Mouse (Mus musculus) heart, embryonic 11.5 days (tissue): ENCODE data around the gene Tmprss12. TPM values are rescaled to one million over a fixed set of nuclear protein-coding genes. Genes with fewer than 3 reads are reported as not detected.
"Not testable (repeated sequence)": the region's sequence is repeated elsewhere in the genome, so short reads cannot be mapped to it uniquely, and the experiment has no call there.

Experiments used
- ATAC-seq: fragments of 200-750 bp; cut with Nextera tagmentation; replicated peaks from 2 replicates; pipeline ENCODE4 v1.8.0; 2017; ENCODE audit warnings: moderate library complexity; ENCODE audit not compliant: insufficient number of reproducible peaks, low FRiP score, low TSS enrichment
- H3K27ac ChIP-seq: fragments of 300-500 bp; sonication (generic); 2 replicates; pipeline ENCODE4 v1.5.1; 2014; ENCODE audit warnings: mild to moderate bottlenecking, low read depth, low read length
- H3K27me3 ChIP-seq: fragments of 300-500 bp; sonication (generic); 2 replicates; pipeline ENCODE4 v1.6.1; 2014; ENCODE audit warnings: mild to moderate bottlenecking, low read length, mixed read lengths; ENCODE audit not compliant: control insufficient read depth, insufficient read depth
- H3K36me3 ChIP-seq: fragments of 300-500 bp; sonication (generic); 2 replicates; pipeline ENCODE4 v1.6.1; 2014; ENCODE audit warnings: mild to moderate bottlenecking, low read length, moderate library complexity, mixed read lengths; ENCODE audit not compliant: control insufficient read depth, insufficient read depth
- H3K4me1 ChIP-seq: fragments of 300-500 bp; sonication (generic); 2 replicates; pipeline ENCODE4 v1.6.1; 2014; ENCODE audit warnings: low read length; ENCODE audit not compliant: control insufficient read depth, insufficient read depth
- H3K4me2 ChIP-seq: fragments of 300-500 bp; sonication (generic); 2 replicates; pipeline ENCODE4 v1.6.1; 2014; ENCODE audit warnings: mild to moderate bottlenecking, moderate library complexity
- H3K4me3 ChIP-seq: fragments of 300-500 bp; sonication (generic); 2 replicates; pipeline ENCODE4 v1.5.1; 2014; ENCODE audit warnings: low read depth, low read length
- H3K9ac ChIP-seq: fragments of 300-500 bp; sonication (generic); 2 replicates; pipeline ENCODE4 v1.6.1; 2014; ENCODE audit warnings: mild to moderate bottlenecking, low read depth, low read length, moderate library complexity
- H3K9me3 ChIP-seq: fragments of 300-500 bp; sonication (generic); replicated peaks from 2 replicates; pipeline ENCODE4 v1.6.1; 2016; ENCODE audit warnings: low read length; ENCODE audit not compliant: control insufficient read depth
- WGBS: fragments of 180-500 bp; shearing (Covaris S2); extraction: QIAGEN DNeasy Blood & Tissue Kit; methylation state at CpG from one replicate; pipeline ENCODE4 v1.1.7; 2014; ENCODE audit not compliant: insufficient replicate concordance; 5-methylcytosine and 5-hydroxymethylcytosine counted together
- polyA plus RNA-seq: library from polyadenylated mRNA; unstranded; fragments of >200 nt; fragmentation: Nextera tagmentation; extraction: Ambion mirVana; gene quantifications from 2 replicates; pipeline ENCODE4 v1.2.1, GENCODE M21; 2014

Tmprss12 gene
- polyA plus RNA-seq, 1 experiment from 2014 or later, result not detected

GRCm38 (mm10) chr15:100328089-100328488 is 47.5 kb downstream of the Tmprss12 start:
- H3K4me3 ChIP-seq, H3K27me3 ChIP-seq, H3K4me2 ChIP-seq, H3K36me3 ChIP-seq, H3K4me1 ChIP-seq, ATAC-seq, H3K9me3 ChIP-seq, H3K27ac ChIP-seq, H3K9ac ChIP-seq: not testable (repeated sequence)
- WGBS, result 58% methylated on average over 3 of the region's 4 CpGs

DNA sequence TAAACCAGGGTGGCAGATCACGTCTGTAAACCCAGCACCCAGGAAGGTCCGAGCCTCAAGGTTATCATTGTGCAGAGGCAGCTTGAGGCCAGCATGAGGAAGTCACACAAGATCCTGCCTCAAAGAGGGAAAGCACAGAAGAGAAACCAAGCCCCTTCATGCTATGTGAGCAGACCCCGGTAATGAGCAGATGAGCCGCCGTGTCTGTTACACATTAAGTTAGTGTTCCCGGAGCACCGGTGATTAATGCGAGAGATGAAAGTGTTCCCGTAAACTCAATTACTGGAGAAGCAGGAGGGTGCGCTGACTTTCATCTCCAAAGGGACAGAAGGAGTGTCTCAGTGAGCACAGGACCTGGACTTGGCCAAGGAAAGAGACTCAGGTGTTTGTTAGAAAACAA is 48.7 kb downstream of the Tmprss12 start:
- H3K36me3 ChIP-seq, result not testable (repeated sequence)
- 82% methylated on average over 10 of the region's 10 CpGs for WGBS

DNA sequence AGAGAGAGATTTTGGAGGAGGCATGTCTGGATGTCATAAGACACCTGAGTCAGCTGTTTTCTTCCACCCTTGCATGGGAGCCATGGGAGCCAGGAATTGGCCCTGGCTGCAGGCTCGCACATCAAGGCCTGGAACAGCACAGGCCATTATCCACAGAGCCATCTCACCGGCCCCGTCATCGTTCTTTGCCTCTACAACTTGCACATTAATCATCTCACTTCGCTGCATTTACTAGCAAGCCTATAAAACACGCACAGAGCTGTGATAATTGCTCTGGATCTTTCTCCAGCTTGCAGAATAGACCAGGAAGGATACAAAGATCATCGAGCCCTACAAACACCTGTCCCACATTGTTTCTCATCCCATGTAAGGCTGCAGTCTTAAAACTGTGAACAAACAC is 50.1 kb downstream of the Tmprss12 start:
- Histone ChIP-seq H3K9ac (no peak overlapping the region), H3K36me3 (no peaks in the 10 kb centered on the region), H3K9me3 (no peaks in the 10 kb centered on the region), H3K4me1 (no peaks in the 10 kb centered on the region), H3K4me2 (no peak overlapping the region), H3K4me3 (no peak overlapping the region), H3K27ac (no peak overlapping the region), H3K27me3 (no peaks in the 10 kb centered on the region)
- no peak for ATAC-seq
- 86% methylated on average over 7 of the region's 7 CpGs for WGBS

More for the DNA sequence above, 48.7 kb downstream of the Tmprss12 start:
- not testable (repeated sequence) for H3K27ac ChIP-seq, H3K27me3 ChIP-seq, H3K9ac ChIP-seq, H3K4me3 ChIP-seq, H3K9me3 ChIP-seq, H3K4me2 ChIP-seq, ATAC-seq, H3K4me1 ChIP-seq

DNA sequence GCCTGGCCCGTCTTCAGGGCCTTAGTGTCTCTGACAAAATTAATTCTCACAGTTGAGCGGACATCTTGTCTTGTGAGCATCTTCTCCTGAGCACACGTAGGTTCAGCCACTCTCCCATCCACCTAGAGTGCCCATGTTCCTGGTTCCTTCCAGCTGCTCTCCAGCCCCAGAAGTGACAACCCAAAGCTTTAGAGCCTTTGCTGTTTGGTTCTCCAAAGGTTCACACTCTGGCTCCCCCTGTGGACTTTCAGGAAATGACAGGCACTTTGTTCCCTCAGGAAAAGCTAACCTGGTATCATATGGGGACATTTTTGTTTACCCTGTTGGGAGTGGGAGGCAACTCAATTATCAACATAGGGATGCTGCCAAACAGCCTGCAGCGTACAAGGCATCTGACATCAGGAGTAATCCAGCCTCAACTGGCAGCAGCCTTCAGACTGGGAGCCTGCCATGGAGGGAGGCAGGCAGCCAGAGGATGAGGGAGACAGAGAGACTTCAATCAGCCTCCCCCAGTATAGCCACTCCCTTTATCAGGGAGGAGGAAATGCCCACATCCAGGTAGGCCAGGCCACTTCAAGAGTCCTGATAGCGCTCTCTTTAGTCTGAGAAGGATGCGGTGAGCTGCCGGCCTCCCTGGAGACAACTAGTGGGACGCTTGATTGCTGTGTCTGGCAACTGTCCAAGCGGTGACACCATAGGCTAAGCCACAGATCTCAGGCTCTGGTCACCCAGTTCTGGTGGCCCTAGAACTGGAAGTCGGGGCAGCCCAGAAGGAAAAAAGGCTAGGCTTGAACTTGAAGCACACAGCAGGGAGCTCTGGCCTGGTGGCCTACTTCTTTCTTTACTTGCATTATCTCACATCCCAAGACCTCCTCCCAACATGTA is 51.7 kb downstream of the Tmprss12 start:
- not testable (repeated sequence) for ATAC-seq, H3K36me3 ChIP-seq, H3K27ac ChIP-seq, H3K4me1 ChIP-seq, H3K27me3 ChIP-seq, H3K9me3 ChIP-seq, H3K4me3 ChIP-seq, H3K4me2 ChIP-seq, H3K9ac ChIP-seq
- 18% methylated on average over 1 of the region's 10 CpGs for WGBS

- no peak for ATAC-seq
- Histone ChIP-seq H3K4me2 (no peak within 1 kb of the TSS), H3K4me1 (no peaks in the 10 kb centered on the region), H3K9me3 (no peaks in the 10 kb centered on the region), H3K4me3 (no peak within 1 kb of the TSS), H3K36me3 (no peaks in the 10 kb centered on the region), H3K27me3 (no peaks in the 10 kb centered on the region), H3K27ac (no peak within 1 kb of the TSS), H3K9ac (no peak within 1 kb of the TSS)
- 81% methylated on average over 10 of the region's 10 CpGs for WGBS
Measured at GRCm38 (mm10) chr15:100334629-100335028, 54.0 kb downstream of the Tmprss12 start, which contains the start of gene Mettl7a3. TSS of gene Mettl7a3 (plus strand) at chr15:100334929.

DNA sequence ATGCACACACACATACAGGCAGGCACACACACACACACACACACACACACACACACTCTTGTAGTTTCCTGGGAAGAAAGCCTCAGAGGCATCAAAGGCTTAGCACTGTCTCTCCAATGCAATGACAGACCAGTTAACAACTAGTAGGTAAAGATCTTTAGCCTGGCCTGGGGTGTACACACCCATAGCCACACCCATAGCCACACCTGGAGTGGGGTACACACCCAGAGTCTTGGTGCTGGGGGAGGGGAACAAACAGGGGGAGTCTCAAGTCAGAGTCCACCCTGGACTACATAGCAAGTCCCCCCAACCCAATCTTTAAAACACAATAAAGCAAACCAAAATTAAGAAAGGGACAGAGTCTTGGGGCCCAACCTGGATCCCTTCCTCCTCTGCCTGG is 56.7 kb downstream of the Tmprss12 start:
- not testable (repeated sequence) for ATAC-seq, H3K9ac ChIP-seq, H3K27ac ChIP-seq, H3K27me3 ChIP-seq, H3K9me3 ChIP-seq, H3K4me2 ChIP-seq, H3K4me1 ChIP-seq, H3K36me3 ChIP-seq, H3K4me3 ChIP-seq

DNA sequence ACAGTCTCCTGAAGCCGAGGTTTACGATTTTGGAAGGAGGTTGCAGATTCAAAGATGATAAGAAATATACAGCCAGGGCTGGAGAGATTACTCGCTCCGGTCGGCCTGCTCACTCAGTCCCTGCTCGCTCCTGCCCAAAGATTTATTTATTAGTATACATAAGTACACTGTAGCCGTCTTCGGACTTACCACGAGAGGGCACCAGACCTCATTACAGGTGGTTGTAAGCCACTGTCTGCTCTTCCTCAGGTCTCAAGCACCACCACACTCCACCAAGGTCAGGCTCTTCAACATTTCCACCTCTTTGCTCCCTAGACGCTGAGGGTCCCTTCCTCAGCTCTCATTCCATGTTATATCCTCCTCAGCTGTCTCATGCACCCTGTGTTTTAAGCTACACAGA is 57.2 kb downstream of the Tmprss12 start:
- WGBS, result 36% methylated on average over 10 of the region's 10 CpGs
- not testable (repeated sequence) for H3K27ac ChIP-seq, H3K4me1 ChIP-seq, H3K9ac ChIP-seq, H3K9me3 ChIP-seq, H3K36me3 ChIP-seq, H3K4me3 ChIP-seq, H3K27me3 ChIP-seq, H3K4me2 ChIP-seq
- ATAC-seq, result 0 out of 2 replicates have a peak, but pooled peaks have one; percentile 14

DNA sequence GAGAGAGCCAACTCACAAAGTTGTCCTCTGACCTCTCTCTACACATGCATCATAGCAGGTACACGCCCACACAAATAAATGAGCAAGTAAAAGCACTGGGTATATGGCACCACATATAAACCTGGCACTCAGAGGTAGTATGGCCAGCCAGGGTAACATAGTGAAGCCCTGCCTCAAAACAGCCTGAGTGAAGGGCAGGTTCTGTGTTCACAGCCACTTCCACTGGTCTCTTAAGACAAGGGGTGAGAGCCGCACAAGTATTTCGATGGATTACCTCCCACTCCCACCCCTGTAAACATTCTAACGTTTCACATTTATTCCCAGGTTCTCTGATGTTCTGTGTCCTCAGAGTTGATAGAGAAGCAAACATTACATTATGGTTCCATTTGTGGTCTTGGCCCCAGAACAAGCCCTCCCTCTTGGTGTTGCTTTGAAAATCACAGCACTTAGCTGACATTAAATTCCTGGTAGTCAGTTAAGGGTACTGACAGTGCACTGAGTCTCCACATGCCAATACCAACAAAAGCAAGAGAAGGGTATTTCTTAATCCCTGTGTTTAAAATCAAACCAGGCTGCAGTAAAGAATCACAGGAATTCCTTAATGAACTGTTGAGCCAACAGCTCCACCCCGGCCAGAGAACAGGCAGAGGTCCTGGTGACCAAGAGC is 60.8 kb downstream of the Tmprss12 start:
- H3K27me3 ChIP-seq, H3K4me2 ChIP-seq, H3K4me3 ChIP-seq, H3K27ac ChIP-seq, H3K4me1 ChIP-seq, H3K9ac ChIP-seq, ATAC-seq, H3K36me3 ChIP-seq, H3K9me3 ChIP-seq: not testable (repeated sequence)
- 77% methylated on average over 4 of the region's 5 CpGs for WGBS
